Mouse (Mus musculus) embryo, embryonic 11 days (tissue): ENCODE results near the gene Ccnl2.

Experiments
- DNase-seq: peaks from one replicate; pipeline ENCODE4 v3.0.0-alpha.2; 2015

Gene Ccnl2

DNA sequence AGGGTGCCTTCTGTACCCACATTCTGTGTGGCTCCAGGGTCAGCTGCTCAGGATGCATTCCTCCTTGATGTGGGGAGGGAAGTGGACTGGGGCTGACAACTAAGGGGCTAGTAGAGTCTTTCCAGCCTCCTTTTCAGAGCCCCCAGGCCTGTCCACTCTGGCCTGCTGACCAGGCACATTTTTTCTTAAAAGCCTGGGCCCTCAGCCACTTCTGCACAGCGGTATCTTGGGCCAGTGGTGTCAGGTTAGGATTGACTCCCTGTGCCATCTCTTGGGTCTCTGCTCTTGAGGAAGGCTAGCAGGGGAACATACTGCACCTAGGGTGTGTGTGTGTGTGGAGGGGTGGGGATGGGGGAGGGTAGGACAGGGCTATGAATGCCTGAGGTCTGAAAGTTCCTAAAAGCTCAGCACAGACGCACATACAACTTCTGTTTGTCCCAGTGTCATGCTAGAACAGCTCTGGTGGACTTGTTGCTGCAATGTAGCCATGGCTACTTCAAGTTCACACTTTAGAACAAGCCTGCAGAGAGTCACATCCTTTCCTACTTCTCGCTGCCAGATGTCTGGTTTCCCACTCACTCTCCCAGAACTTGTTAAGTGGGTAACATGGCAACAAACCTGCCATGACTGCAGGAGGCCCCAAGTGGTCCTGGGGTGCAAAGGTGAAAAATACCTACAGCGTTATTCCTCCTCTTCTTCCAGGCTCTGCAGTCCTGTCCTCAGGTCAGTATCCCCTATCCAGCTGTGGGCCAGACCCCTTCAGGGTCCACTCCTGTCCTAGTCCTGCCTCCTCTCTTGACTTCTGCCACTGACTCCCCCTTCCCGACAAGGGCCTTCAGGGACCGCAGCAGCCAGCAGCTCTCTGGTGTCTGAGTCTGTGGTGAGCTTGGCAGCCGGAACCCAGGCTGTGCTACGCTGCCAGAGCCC lies 28.1 kb downstream of the Ccnl2 start:
- no peak for DNase-seq

DNA sequence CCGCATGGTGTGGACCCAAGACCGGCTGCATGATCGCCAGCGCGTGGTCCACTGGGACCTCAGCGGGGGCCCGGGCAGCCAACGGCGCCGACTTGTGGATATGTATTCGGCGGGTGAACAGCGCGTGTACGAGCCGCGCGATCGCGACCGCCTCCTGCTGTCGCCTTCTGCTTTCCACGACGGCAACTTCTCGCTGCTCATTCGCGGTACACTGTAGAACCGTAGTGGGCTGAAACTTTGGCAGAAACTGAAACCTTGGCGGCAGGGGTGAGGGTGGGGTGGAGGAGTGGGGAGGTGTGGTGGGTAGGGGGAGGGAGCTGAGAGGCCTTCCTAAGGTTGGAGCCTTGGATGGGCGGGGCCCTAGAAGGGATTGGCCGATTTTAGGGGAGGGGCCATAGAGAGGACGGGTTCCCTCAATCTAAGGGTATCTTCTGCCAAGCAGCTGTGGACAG lies 28.7 kb downstream of the Ccnl2 start:
- peak; percentile 78 for DNase-seq

DNA sequence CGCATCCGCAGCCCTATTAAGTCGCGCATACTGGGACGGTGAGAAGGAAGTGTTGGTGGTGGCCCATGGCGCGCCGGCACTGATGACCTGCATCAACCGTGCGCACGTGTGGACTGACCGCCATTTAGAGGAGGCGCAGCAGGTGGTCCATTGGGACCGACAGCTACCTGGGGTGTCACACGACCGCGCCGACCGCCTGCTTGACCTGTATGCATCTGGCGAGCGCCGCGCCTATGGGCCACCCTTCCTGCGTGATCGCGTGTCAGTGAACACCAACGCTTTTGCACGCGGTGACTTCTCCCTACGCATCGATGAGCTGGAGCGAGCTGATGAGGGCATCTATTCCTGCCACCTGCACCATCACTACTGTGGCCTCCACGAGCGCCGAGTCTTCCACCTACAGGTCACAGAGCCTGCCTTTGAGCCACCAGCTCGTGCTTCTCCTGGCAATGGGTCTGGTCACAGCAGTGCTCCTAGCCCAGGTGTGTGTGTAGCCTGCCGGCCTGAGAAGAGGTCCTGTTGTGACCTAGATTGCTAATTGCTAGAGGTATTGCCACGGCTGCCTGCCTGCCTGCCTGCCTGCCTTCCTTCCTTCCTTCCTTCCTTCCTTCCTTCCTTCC lies 29.5 kb downstream of the Ccnl2 start:
- no peak for DNase-seq

DNA sequence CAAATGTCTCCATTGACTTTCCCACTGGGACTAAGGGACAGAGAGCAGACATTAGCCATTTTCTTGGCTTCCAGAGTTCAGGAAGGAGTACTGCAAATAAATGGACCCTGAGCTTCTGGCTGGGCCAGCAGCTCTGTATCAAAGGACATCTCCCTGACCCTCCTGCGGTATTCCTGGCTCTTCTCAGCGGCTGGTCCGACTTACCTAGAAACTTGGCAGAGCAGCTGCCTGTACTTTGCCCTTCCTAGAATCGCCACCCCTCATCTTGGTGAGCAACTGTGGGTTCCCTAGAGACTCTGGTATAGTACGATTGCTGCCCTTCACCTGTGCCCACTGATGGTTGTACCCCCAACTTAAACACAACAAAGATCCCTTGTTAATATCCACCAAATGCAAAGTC lies 30.9 kb downstream of the Ccnl2 start:
- no peak for DNase-seq

DNA sequence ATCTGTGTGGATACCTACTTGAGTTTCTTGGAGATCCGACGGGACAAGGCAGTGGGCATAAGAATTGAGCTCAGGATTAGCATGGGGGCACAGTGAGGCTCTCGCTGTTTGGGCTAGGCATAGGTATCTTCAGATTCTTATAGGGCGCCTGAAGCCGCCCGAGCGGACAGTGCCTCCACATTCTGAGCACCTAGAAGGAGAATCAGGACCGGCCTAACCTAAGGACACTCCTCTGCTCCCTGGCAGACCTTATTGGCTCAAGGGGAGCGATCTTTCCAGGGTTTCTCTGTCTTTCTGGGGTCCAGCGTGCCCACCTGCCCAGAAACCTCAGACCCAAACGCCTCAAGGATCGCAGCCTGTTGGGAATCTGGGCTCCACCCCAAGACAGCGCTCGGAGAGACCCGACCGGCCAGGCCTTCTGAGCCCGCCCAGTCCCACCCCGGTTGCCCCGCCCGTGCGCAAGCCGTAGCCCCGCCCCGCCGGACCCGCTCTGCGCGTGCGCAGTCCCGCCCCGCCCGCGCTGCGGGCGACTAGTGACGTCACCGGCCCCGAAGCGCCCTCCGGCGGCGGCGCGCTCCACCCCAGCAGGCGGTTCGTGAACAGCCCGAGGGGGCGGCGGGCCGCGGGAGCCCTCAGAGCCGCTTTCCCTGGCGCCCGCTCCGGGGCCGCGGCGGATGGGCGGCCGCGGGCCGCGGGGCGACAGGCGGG lies 34.7 kb downstream of the Ccnl2 start, which contains the start of gene Dvl1:
TSS of gene Dvl1 (plus strand) at position 532 of the 708 bp plus-strand sequence.
- DNase-seq, result peak; percentile 93

DNA sequence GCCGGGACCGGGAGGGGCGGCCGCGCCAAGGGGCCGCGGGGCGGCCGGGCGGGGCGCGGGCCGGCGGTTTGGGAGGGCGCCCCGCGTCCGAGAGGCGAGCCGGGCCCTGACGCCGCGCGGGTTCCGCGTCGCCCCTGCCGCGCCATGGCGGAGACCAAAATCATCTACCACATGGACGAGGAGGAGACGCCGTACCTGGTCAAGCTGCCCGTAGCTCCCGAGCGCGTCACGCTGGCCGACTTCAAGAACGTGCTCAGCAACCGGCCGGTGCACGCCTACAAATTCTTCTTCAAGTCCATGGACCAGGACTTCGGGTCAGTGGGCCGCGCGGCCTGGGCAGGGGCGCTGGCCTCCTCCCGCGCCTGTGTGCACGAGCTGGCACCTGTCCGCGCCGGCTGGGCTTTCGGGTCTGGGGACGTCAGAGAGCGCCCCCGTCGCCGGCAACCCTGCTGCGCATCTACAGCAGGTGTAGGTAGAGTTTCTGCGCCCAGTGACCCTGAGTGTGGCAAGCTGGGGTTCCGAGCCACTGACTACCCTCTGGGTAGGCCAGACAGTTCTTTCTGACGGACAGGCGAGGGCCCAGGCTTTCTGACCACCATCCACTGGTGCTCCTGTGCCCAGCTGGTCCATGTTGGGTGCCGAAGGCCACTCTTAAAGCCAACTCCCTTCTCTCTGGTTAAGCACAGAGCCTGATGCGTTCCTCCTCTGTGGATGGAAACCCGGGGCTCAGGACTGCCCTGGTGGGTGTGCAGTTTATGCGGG lies 35.5 kb downstream of the Ccnl2 start:
- peak; percentile 55 for DNase-seq

DNA sequence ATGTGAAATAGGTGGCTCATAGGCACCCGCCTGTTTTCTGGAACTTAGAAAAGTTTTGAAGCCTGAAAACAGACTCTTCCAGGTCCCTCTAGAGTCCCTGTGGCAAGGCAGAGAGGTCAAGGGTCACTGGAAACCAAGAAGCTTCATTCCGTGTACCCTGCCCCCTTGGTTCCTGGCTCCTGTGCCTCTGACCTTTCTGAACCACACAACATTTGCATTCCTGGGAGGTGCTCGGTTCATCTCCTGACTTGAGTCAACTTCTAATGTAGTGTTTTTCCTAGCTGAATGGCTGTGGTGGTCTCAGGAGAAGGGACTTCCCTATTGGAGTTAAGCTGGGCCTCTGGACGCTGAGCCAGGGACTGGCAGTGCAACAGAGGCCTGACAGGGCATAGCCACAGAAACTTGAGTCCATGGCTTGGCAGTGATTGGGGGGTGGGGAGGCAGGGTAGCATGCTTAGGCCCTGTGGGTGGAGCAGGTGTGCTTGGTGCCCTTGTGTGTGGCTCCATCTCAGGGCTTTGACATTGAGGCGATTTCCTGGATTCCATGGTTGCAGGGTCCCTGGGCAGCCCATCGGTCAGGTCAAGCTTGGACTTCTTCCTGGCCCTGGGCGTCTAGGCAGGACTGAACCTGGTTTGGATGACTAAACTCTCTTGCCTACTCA lies 36.3 kb downstream of the Ccnl2 start:
- DNase-seq, result no peak

DNA sequence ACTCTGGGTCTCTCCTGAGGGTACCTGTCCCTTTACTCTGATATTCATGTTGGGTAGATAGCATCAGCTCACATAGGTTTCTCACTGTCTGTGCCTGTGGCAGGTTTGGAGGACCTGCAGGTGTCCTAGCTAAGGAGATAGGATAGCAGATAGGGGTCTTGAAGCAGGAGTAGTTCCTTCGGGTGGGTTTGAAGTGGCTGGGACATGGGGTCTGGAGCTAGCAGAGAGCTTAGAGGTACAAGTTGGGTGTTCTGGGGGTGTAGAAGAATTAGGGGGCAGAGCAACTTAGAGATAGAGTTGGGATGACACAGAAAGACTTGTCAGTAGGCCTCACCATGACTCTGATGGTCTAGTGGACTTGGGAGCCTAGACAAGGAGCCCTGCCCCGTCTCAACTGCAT lies 37.1 kb downstream of the Ccnl2 start:
- no peak for DNase-seq

DNA sequence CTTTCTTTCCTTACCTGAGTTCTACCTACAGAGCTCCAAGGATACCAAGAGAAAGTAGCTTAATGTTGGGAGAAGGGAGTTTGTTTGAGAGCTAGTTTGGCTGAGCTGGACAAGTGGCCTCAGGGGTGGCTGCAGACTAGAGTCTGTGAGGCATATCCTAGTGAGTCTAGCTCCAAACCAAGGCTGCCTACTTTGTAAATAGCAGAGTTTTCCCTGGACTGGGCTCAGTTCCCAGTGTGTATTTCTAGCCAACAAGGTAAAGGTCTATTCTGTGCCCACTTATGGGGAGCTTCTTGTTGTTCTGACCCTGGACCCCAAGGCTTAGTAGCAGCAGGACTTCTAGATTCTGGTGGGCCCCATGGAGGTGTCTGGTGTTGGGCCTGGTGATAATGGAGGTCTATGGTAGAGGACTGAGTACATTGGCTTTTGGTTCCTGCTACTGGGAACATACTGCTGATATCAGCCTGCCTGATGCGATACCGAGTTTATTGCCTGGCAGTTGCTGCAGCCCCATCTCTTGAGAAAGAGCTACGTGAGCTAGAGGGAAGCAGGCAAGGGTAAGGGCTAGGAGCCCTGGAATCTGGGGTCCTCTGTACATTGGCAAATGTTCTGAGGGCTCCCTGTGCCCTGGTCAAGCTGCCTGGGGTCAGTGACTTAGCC lies 37.6 kb downstream of the Ccnl2 start:
- DNase-seq, result no peak

DNA sequence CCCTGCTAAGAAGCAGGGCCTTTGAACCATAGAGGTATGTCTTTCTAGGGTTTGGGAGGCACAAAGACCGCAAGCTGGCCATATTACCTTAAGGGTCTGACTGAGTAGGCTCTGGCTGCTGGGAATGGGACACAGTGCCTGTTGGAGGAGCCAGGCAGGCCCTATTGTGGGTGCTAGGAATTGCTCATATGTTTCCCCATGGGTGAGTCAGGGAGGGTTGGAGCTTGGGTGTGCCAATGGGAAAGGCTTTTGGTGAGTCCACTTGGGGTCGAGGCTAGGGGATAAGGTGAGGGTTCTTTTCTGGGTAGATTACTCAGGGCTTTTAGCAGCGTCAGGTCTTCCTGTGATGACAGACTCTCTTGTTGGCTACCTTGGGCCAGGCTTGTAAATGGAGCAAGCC lies 39.1 kb downstream of the Ccnl2 start:
- no peak for DNase-seq

DNA sequence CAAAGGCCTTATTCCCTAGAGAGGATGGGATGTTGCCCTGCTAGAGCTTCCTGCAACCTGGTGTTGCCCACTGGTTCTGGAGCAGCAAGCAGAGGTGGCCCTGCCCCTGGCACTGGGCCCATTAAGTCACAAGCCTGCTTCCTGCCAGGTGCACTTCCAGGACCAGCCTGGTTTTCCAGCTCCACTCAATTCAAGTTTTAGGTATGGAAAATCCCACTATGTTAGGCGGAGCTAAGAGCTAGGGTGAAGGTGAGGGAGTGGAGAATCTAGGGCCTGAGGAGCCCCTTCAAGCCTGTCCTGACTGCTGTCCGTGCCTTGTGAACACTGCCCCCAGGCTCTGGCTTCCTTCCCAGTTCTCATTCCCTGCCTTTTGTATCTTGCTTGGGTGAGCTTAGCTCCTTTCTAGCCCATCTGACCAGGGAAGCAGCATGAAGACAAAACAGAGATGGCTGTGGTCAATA lies 39.7 kb downstream of the Ccnl2 start:
- DNase-seq, result no peak

DNA sequence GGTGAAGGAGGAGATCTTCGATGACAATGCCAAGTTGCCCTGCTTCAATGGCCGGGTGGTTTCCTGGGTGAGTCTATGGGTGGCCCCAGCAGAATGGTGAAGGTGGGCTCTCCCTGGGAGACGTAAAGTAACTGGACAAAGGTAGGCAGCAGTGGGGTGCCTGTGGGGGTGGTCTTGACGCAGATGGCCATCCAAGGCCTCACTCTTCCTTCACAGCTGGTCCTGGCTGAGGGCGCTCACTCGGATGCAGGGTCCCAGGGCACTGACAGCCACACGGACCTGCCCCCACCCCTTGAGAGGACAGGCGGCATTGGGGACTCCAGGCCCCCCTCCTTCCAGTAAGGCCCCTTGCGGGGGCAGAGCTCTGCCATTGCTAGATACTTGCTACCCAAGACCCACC lies 41.1 kb downstream of the Ccnl2 start:
- no peak for DNase-seq

DNA sequence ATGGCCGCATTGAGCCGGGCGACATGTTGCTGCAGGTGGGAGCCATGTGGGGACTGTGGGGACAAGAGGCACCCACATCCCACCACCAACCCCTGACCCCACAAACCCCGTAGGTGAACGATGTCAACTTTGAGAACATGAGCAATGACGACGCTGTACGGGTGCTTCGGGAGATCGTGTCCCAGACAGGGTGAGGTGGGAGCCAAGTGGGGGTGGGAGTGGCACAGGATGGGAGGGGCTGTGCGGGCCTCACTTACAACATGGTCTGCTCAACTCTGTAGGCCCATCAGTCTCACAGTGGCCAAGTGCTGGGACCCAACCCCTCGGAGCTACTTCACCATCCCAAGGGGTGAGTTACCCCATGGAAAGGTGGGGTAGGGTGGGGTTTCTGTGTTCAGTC lies 42.7 kb downstream of the Ccnl2 start:
- DNase-seq, result no peak

DNA sequence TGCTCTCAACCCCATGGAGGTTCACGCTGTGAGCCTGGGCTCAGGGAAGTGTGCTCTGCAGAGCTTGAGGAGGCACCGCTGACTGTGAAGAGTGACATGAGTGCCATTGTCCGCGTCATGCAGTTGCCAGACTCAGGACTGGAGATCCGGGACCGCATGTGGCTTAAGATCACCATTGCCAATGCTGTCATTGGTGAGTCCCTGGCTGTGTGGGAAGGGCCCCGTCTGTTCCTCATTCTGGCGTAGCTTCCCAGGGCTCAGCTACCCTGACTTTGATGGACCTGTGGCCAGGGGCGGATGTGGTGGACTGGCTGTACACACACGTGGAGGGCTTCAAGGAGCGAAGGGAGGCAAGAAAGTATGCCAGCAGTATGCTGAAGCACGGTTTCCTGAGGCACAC lies 43.8 kb downstream of the Ccnl2 start:
- no peak for DNase-seq

DNA sequence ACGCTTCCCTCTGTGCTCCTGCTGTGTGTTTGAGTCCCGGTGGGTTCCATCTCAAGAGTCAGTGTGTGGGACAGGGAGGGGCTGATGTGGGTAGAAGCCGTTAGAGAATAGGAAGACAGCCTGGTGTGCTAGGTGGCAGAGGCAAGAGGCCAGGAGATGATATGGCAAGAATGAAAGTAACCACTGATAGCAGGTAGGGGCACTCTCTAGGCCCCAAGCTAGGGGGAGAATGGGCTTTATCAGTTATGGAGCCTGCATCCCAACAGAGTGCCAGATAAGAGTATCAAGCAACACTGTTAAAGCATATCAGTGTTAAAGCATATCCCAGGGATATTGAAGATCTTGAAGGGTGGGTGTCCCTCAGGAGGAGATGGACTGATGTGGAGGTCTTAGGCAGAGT lies 44.6 kb downstream of the Ccnl2 start:
- no peak for DNase-seq

DNA sequence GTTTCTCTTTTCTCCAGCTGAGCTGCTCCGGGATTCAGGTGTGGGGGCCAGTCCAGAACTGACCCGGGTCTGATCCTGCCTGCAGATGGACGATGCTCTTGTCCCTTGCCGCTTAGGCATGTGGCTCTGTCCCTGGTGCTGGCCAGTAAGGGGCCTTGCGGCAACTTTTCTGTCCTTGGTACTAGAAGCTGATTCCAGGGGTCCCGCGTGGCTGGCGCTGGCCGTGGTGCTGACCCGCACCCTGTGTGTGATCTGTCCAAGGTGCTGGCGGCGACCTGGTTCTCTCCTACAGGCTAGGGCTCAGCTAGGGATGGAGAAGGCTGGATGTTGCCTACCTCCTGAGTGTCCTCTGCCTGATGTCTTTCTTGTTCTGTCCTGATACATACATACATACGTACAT lies 47.0 kb downstream of the Ccnl2 start:
- DNase-seq, result peak; percentile 85

DNA sequence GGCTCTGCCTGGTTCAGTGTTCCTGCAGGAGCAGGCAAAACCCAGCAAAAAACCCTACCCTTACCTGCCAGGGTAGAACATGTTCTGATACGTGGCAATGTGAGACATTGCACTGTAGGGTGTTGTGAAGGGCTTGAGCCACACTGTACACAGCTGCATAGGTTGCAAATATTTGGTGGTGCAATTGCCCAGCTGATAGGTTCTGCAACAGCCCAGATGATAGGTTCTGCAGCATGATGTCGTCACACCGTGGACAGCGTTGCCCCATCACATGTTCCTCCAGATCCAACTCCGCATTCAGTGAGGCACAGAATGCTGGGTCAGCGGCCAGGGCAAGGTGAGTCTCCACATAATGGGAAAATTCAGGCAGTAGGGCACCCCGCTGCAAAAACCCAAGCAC lies 49.5 kb downstream of the Ccnl2 start:
- no peak for DNase-seq

DNA sequence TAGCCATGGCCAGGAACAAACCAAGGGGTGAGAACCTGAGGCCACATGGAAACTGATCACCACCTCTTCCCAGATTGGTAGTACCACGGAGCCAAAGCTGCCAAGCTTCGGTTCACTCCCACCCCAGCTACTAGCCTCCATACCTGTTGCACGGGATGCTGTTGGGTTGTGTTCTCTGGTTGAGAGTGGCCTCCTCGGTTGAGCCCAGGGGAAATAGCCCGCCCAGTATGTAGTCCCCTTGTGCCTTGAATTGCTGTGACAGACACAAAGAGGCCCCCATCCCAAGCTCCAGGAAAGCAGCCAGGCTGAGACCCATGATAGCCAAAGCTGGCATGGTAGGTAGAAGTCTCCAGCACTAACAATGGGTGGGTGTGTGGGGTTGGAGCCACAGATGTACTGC lies 50.7 kb downstream of the Ccnl2 start, which contains the start of gene Tas1r3:
TSS of gene Tas1r3 (minus strand) at position 362 of the 400 bp plus-strand sequence.
- DNase-seq, result no peak

DNA sequence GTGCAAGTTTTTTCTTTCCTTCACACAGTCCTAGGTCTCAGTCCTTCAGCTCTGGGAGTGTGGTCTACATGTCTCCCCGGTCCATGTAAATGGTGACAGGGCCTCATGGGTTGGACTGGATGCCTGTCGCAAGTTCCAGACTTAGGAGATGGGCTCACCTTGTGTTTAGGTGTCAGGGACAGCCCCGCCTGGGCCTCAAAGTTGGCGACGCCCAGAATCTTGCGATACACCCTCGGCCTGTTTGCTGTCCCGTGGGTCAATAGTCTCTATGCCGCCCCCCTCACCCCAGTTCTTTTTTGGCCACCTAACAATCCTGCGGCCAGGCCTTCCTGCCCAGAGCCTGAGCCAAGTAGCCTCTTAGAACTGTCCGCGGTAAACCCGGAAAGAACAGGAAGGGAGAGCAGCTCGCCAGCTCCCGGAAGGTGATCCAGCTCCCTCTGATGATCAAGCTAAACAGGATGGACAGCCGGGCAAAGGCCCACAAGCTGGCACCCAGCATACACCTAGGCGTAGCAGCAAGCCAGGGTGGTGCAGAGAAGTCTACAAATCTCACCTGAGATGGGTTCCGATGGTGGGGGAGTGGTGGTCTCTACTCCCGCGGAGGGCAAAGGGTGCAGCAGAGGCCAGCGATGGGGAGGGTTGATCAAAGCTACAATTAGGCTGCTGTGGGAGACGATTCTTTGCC lies 56.5 kb downstream of the Ccnl2 start:
- DNase-seq, result no peak

DNA sequence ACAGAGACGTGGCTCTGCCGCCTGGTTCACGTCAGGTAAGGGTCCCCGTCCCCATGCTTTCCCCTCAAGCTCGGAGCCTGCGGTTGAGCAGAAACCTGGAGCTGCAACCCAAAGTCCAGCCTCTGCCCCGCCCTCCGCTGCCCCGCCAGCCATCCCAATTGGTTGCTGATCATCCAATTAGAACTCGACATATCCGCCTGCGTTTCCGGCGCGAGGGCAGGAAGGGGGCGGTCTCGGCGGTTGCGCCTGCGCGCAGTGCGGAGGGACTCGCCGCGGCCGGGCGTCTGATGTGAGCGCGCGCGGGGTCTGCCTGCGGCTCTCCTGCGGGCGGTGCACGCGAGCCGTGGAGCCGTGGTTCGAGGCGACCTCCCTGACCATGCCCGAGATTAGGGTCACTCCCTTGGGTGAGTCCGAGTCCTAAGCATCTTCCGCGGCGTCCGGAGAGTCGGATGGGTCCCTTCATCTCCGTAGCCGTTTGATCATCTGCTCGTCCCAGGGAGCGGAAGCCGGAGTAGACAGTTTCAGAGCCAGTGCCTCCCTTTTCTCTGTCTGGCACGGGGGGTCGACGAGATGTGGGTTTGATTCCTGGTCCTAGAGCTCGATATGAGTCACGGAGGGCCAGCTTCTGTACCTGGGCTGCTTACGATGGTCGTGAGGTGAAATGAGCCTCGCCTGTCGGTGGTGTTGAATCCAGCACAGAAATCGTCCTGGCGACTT lies 57.2 kb downstream of the Ccnl2 start, which contains the start of the genes Cptp and Ints11:
TSS of gene Cptp (minus strand) at position 124 of the 717 bp plus-strand sequence.
TSS of gene Ints11 (plus strand) at position 230 of the 717 bp plus-strand sequence.
- peak; percentile 97 for DNase-seq
